In genomic region chr13:53008489-53009184, GRCm38 (mm10) we compare ENCODE assay signal across 7 mouse cellular contexts. TPM values are rescaled to one million over a fixed set of nuclear protein-coding genes. Genes with fewer than 3 reads are reported as not detected.
A peak's percentile ranks its signal among the peaks of the same experiment; 100 is the strongest.
DNase-seq lines count a peak whose midpoint lies in the region; ATAC-seq lines count a peak whose summit lies in the region.

No protein-coding gene starts in this region.

- no peaks in the 10 kb centered on the region for H3K36me3 ChIP-seq in stomach, embryonic 16.5 days (ENCODE audit: control insufficient read depth, insufficient read depth, low read length)

- ATAC-seq in stomach, embryonic 16.5 days (ENCODE audit: insufficient read depth, low FRiP score), result peak; percentile 30; the same call in 1 of the 2 replicates
- ATAC-seq in frontal cortex, adult (ENCODE audit: low TSS enrichment), result no peak

- DNase-seq in 3134 (ENCODE audit: extremely low read depth, insufficient read length, low spot score) (peak; percentile 77), NIH3T3 (ENCODE audit: low read depth) (peak; percentile 13)
- DNase-seq in gastrocnemius, adult 18-20 months (ENCODE audit: low spot score), result peak; percentile 65
- DNase-seq in kidney, adult 8-10 months, result peak; percentile 31 to 67
- no peak for DNase-seq in layer of hippocampus, adult 11-12 months (ENCODE audit: low spot score)

- peaks cover 22% of the 10 kb centered on the region for H3K4me1 ChIP-seq in stomach, embryonic 16.5 days (ENCODE audit: control insufficient read depth, insufficient read depth, low read length)

- H3K27me3 ChIP-seq in stomach, embryonic 16.5 days (ENCODE audit: control insufficient read depth, insufficient read depth, low read length), result no peaks in the 10 kb centered on the region

- H3K27ac ChIP-seq in stomach, embryonic 16.5 days (ENCODE audit: low read length), result no peak overlapping the region

- H3K4me3 ChIP-seq in stomach, embryonic 16.5 days (replicated peaks; ENCODE audit: low read length), result no peak overlapping the region

- no peak overlapping the region for H3K4me2 ChIP-seq in stomach, embryonic 16.5 days (ENCODE audit: low read depth, low read length)

- WGBS in stomach, embryonic 16.5 days, result 41% methylated on average over 7 of the region's 7 CpGs

- H3K9me3 ChIP-seq in stomach, embryonic 16.5 days (replicated peaks; ENCODE audit: control insufficient read depth, low read length), result no peaks in the 10 kb centered on the region

- H3K9ac ChIP-seq in stomach, embryonic 16.5 days (ENCODE audit: low read length), result no peak overlapping the region

RNA-seq across cellular contexts. Expression of gene Nfil3, which starts 27.8 kb away (rescaled TPM):
- 10 to 100 TPM; 73.2 to 88.2 TPM for total RNA-seq in gastrocnemius, adult 18-20 months (2021)
- 31.6 and 31.8 TPM in 2 replicates for polyA plus RNA-seq in stomach, embryonic 16.5 days (2015; fragmentation: Nextera tagmentation; extraction: Ambion mirVana)
